Mouse (Mus musculus): ENCODE measurements at regions not wholly inside any gene's neighbourhood (a gene's known extent, or its start where the extent isn't known, plus 50 kb on each side); places are given as distances from the start of the nearest gene placed in this dataset.

DNA sequence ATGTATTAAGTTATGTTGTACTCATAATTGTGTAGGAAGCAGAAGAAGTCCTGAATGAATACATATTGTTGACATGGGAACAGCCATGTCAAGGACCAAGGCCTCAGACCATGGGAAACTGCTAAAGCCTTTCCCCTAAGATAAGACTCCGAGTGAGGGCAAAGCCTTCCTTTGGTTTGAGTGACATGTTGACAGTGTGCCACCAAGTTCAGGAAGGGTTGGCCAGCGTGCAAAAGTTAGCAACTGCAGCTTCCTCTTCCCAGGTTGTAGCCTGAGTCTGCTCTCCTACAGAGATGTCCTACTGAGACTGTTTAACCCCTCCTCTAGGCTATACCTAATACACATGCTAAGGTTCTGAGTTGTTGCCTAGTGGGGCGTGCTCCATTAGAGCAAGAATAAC lies 334.5 kb downstream of the Wdr20rt start:
- no peak for TF ChIP-seq CTCF (conservative IDR thresholded peaks at IDR 0.05; ENCODE audit: insufficient read depth, insufficient read length, low read depth, low read length)
- no peak for TF ChIP-seq POLR2A (IDR thresholded peaks at IDR 0.05; ENCODE audit: low read depth, low read length)
